Mouse (Mus musculus): ENCODE measurements around the gene Cd40lg.

- TF ChIP-seq CTCF (IDR thresholded peaks at IDR 0.05; ENCODE audit: insufficient read depth, low read depth, low read length), result no peak
- TF ChIP-seq POLR2A (IDR thresholded peaks at IDR 0.05; ENCODE audit: insufficient read depth, low read depth, low read length), result no peak
Observed at GRCm38 (mm10) chrX:57216271-57216670, 4.3 kb downstream of the Cd40lg start.

Measured in olfactory bulb, adult 2 months (tissue).